Comparison of ENCODE assay signal across 8 mouse cellular contexts in genomic region chr13:41357586-41357985, GRCm38 (mm10).
A peak's percentile ranks its signal among the peaks of the same experiment; 100 is the strongest.
DNase-seq lines count a peak whose midpoint lies in the region; ATAC-seq and TF ChIP-seq lines count a peak whose summit lies in the region.

No protein-coding gene starts in this region.

- H3K4me3 ChIP-seq in heart, embryonic 12.5 days = peak overlapping the region; percentile 68
- no peak overlapping the region for H3K4me3 ChIP-seq in MEL (ENCODE audit: control insufficient read depth in 1 of 2, insufficient read depth in 1 of 2, low read depth in 2 of 2, low read length in 2 of 2)
- peak overlapping the region; percentile 71 for H3K4me3 ChIP-seq in hindbrain, embryonic 10.5 days
- no peak overlapping the region; the same call in 1 of the 2 replicates for H3K4me3 ChIP-seq in liver, embryonic 16.5 days (ENCODE audit: low read depth, low read length)

- 0 out of 2 replicates have a peak, but pooled peaks cover 4% of the 10 kb centered on the region for H3K27me3 ChIP-seq in heart, embryonic 12.5 days (replicated peaks)
- peaks cover 0 to 1% of the 10 kb centered on the region in 2 experiments; a peak in 1 of 4 replicates for H3K27me3 ChIP-seq in MEL (ENCODE audit: control insufficient read depth in 1 of 2, insufficient read depth in 2 of 2, low read length in 2 of 2)
- H3K27me3 ChIP-seq in hindbrain, embryonic 10.5 days (ENCODE audit: insufficient read depth, poor library complexity, severe bottlenecking) = peaks cover 13% of the 10 kb centered on the region; the same call in 1 of the 2 replicates
- peaks cover 5% of the 10 kb centered on the region for H3K27me3 ChIP-seq in liver, embryonic 16.5 days (ENCODE audit: control insufficient read depth, insufficient read depth, low read depth, low read length)

- H3K4me2 ChIP-seq in heart, embryonic 12.5 days = peak overlapping the region; percentile 80
- peak overlapping the region; percentile 67; the same call in 1 of the 2 replicates for H3K4me2 ChIP-seq in liver, embryonic 16.5 days (ENCODE audit: low read depth, low read length)

- DNase-seq in heart, adult 8-10 months (ENCODE audit: low spot score) = no peak
- peak; percentile 5 for DNase-seq in MEL (ENCODE audit: low read depth, low spot score)
- no peak for DNase-seq in hindbrain, embryonic 10.5 days (ENCODE audit: low spot score)
- DNase-seq in embryo, embryonic 11 days = no peak
- no peak for DNase-seq in embryo, embryonic 10 days (ENCODE audit: low spot score)
- no peak for DNase-seq in yolk sac, embryonic 10.5 days (ENCODE audit: low spot score)

- no peak for TF ChIP-seq EP300 in MEL (IDR thresholded peaks at IDR 0.05; ENCODE audit: low read depth in 1 of 2, low read length in 2 of 2)

- no peaks in the 10 kb centered on the region for H3K9me3 ChIP-seq in heart, embryonic 12.5 days (replicated peaks)
- no peaks in the 10 kb centered on the region for H3K9me3 ChIP-seq in MEL (replicated peaks; ENCODE audit: insufficient read depth, low read length)
- H3K9me3 ChIP-seq in hindbrain, embryonic 10.5 days = no peaks in the 10 kb centered on the region
- H3K9me3 ChIP-seq in liver, embryonic 16.5 days (replicated peaks; ENCODE audit: control insufficient read depth, low read length) = no peaks in the 10 kb centered on the region

- ATAC-seq in heart, embryonic 12.5 days (ENCODE audit: insufficient number of reproducible peaks, low FRiP score) = no peak
- ATAC-seq in liver, embryonic 16.5 days (ENCODE audit: low read depth) = no peak

- no peaks in the 10 kb centered on the region for H3K36me3 ChIP-seq in heart, embryonic 12.5 days
- peaks cover 0 to 4% of the 10 kb centered on the region in 2 experiments; a peak in 1 of 4 replicates for H3K36me3 ChIP-seq in MEL (ENCODE audit: control insufficient read depth in 1 of 2, insufficient read depth in 2 of 2, low read length in 2 of 2)
- no peaks in the 10 kb centered on the region for H3K36me3 ChIP-seq in hindbrain, embryonic 10.5 days
- H3K36me3 ChIP-seq in liver, embryonic 16.5 days (ENCODE audit: control insufficient read depth, insufficient read depth) = no peaks in the 10 kb centered on the region

- H3K9ac ChIP-seq in heart, embryonic 12.5 days = peak overlapping the region; percentile 87
- H3K9ac ChIP-seq in MEL (ENCODE audit: control insufficient read depth, low read depth, low read length, poor library complexity, severe bottlenecking) = no peak overlapping the region
- no peak overlapping the region for H3K9ac ChIP-seq in liver, embryonic 16.5 days (ENCODE audit: low read depth, low read length)

- H3K79me2 ChIP-seq in MEL (ENCODE audit: control insufficient read depth, insufficient read depth, low read length, poor library complexity) = no peaks in the 10 kb centered on the region

- H3K4me1 ChIP-seq in heart, embryonic 12.5 days (replicated peaks) = peaks cover 44% of the 10 kb centered on the region
- no peaks in the 10 kb centered on the region for H3K4me1 ChIP-seq in MEL (ENCODE audit: control insufficient read depth in 1 of 2, insufficient read depth in 2 of 2, low read length in 2 of 2)
- peaks cover 88% of the 10 kb centered on the region for H3K4me1 ChIP-seq in hindbrain, embryonic 10.5 days (replicated peaks)
- peaks cover 2% of the 10 kb centered on the region for H3K4me1 ChIP-seq in liver, embryonic 16.5 days (ENCODE audit: control insufficient read depth, low read depth, low read length)

- TF ChIP-seq POLR2A in MEL (IDR thresholded peaks at IDR 0.05; ENCODE audit: control insufficient read depth in 1 of 2, insufficient read depth in 1 of 2, low read depth in 1 of 2, low read length in 2 of 2, poor library complexity in 1 of 2) = no peak

- H3K27ac ChIP-seq in heart, embryonic 12.5 days (ENCODE audit: poor library complexity, severe bottlenecking) = no peak overlapping the region
- H3K27ac ChIP-seq in MEL (ENCODE audit: control insufficient read depth, low read depth, low read length) = no peak overlapping the region
- H3K27ac ChIP-seq in hindbrain, embryonic 10.5 days = no peak overlapping the region
- H3K27ac ChIP-seq in liver, embryonic 16.5 days (ENCODE audit: low read length) = no peak overlapping the region

- 36% methylated on average over 3 of the region's 3 CpGs for WGBS in heart, embryonic 12.5 days
- WGBS in hindbrain, embryonic 10.5 days = 41% methylated on average over 3 of the region's 3 CpGs
- 25% methylated on average over 3 of the region's 3 CpGs for WGBS in liver, embryonic 16.5 days (ENCODE audit: insufficient replicate concordance)

- no peak for TF ChIP-seq CTCF in MEL (IDR thresholded peaks at IDR 0.05 in 2 of 3, conservative IDR thresholded peaks at IDR 0.05 in 1 of 3; ENCODE audit: control insufficient read depth in 1 of 3, insufficient read depth in 1 of 3, low read depth in 2 of 3, low read length in 3 of 3, poor library complexity in 1 of 3, severe bottlenecking in 1 of 3)

- no peak for TF ChIP-seq RAD21 in MEL (IDR thresholded peaks at IDR 0.05; ENCODE audit: low read depth, low read length)

TF ChIP-seq in MEL, 35 proteins besides CTCF, POLR2A, EP300 and RAD21:
- TF ChIP-seq KAT2A (conservative IDR thresholded peaks at IDR 0.05; ENCODE audit: low read depth, low read length) (no peak), ZNF384 (IDR thresholded peaks at IDR 0.05; ENCODE audit: low read depth, low read length) (no peak), RCOR1 (IDR thresholded peaks at IDR 0.05; ENCODE audit: low read depth, low read length) (no peak), JUND (IDR thresholded peaks at IDR 0.05; ENCODE audit: low read depth, low read length) (no peak), TAL1 (IDR thresholded peaks at IDR 0.05; ENCODE audit: low read length) (no peak), SMC3 (IDR thresholded peaks at IDR 0.05; ENCODE audit: low read depth, low read length) (no peak), MAZ (IDR thresholded peaks at IDR 0.05; ENCODE audit: low read depth, low read length) (no peak), MXI1 (IDR thresholded peaks at IDR 0.05; ENCODE audit: low read depth, low read length) (no peak), UBTF (IDR thresholded peaks at IDR 0.05; ENCODE audit: borderline replicate concordance, insufficient read depth, low read depth, low read length) (no peak), CHD2 (IDR thresholded peaks at IDR 0.05; ENCODE audit: low read length) (no peak), HCFC1 (IDR thresholded peaks at IDR 0.05; ENCODE audit: low read depth, low read length) (no peak), SIN3A (IDR thresholded peaks at IDR 0.05; ENCODE audit: low read length) (no peak), E2F4 (IDR thresholded peaks at IDR 0.05; ENCODE audit: borderline replicate concordance, low read depth, low read length) (no peak), ELF1 (IDR thresholded peaks at IDR 0.05; ENCODE audit: low read depth, low read length) (no peak), GABPA (IDR thresholded peaks at IDR 0.05; ENCODE audit: low read depth, low read length) (no peak)

Comparison
In these comparisons a context has a peak if more than half of its experiments do, and no peak if none do; other contexts are left out.
1. H3K4me3 ChIP-seq: peak in heart, embryonic 12.5 days (single experiment) and hindbrain, embryonic 10.5 days (single experiment); none in MEL (0 of 2) and liver, embryonic 16.5 days (single experiment).